Mouse (Mus musculus) testis, postnatal 10 days (tissue): ENCODE measurements at regions not wholly inside any gene's neighbourhood (a gene's known extent, or its start where the extent isn't known, plus 50 kb on each side); places are given as distances from the start of the nearest gene placed in this dataset.

Source experiments
- DNase-seq: peaks from one replicate; pipeline ENCODE4 v3.0.0; 2021; ENCODE audit warnings: low spot score

GRCm38 (mm10) chr3:52859848-52860247 is 157.2 kb downstream of the Cog6 start:
- DNase-seq: no peak

GRCm38 (mm10) chr3:52859266-52859825 is 157.7 kb downstream of the Cog6 start:
- no peak for DNase-seq

GRCm38 (mm10) chr3:52858259-52858658 is 158.8 kb downstream of the Cog6 start:
- no peak for DNase-seq

GRCm38 (mm10) chr3:52857076-52857475 is 160.0 kb downstream of the Cog6 start:
- DNase-seq: no peak

GRCm38 (mm10) chr3:52854560-52854959 is 162.5 kb downstream of the Cog6 start:
- no peak for DNase-seq

GRCm38 (mm10) chr3:52853126-52853525 is 163.9 kb downstream of the Cog6 start:
- no peak for DNase-seq

- no peak for DNase-seq
Observed at GRCm38 (mm10) chr3:52845166-52845565, 171.9 kb downstream of the Cog6 start.

GRCm38 (mm10) chr3:52843998-52844397 is 173.0 kb downstream of the Cog6 start:
- peak; percentile 94 for DNase-seq

- no peak for DNase-seq
Observed at GRCm38 (mm10) chr3:52842866-52843425, 174.1 kb downstream of the Cog6 start.

- no peak for DNase-seq
Observed at GRCm38 (mm10) chr3:52840160-52840953, 176.7 kb downstream of the Cog6 start.

- DNase-seq: no peak
Observed at GRCm38 (mm10) chr3:52838020-52838419, 179.0 kb downstream of the Cog6 start.

GRCm38 (mm10) chr3:52837527-52837926 is 179.5 kb downstream of the Cog6 start:
- no peak for DNase-seq

- no peak for DNase-seq
Observed at GRCm38 (mm10) chr3:52836780-52837179, 180.3 kb downstream of the Cog6 start.

- no peak for DNase-seq
Observed at GRCm38 (mm10) chr3:52832421-52832820, 184.6 kb downstream of the Cog6 start.

GRCm38 (mm10) chr3:52831986-52832385 is 185.1 kb downstream of the Cog6 start:
- DNase-seq: no peak

- no peak for DNase-seq
Observed at GRCm38 (mm10) chr3:52830101-52830500, 186.9 kb downstream of the Cog6 start.

- DNase-seq: no peak
Observed at GRCm38 (mm10) chr3:52829069-52829468, 188.0 kb downstream of the Cog6 start.

- no peak for DNase-seq
Observed at GRCm38 (mm10) chr3:52828473-52828872, 188.6 kb downstream of the Cog6 start.

GRCm38 (mm10) chr3:52822848-52823247 is 194.2 kb downstream of the Cog6 start:
- no peak for DNase-seq

- no peak for DNase-seq
Observed at GRCm38 (mm10) chr3:52821450-52821849, 195.6 kb downstream of the Cog6 start.

- no peak for DNase-seq
Observed at GRCm38 (mm10) chr3:52818401-52818800, 198.6 kb downstream of the Cog6 start.

GRCm38 (mm10) chr3:52817416-52817815 is 199.6 kb downstream of the Cog6 start:
- no peak for DNase-seq

- no peak for DNase-seq
Observed at GRCm38 (mm10) chr3:52815497-52815896, 201.5 kb downstream of the Cog6 start.
